Mouse (Mus musculus) Patski (cell line): ENCODE measurements at regions not wholly inside any gene's neighbourhood (a gene's known extent, or its start where the extent isn't known, plus 50 kb on each side); places are given as distances from the start of the nearest gene placed in this dataset.

Experiments
- ATAC-seq: fragments of 100-300 bp; one replicate; pipeline ENCODE4 v1.8.0; 2021
- CTCF ChIA-PET: fragments of 350-600 bp; sonication (Branson Sonifier 250); formaldehyde crosslinking; loops from one replicate; lab custom pipeline; 2022; ENCODE audit warnings: inconsistent platforms; lab: Charles Lee
- POLR2A ChIA-PET: fragments of 350-600 bp; sonication (Branson Sonifier 250); formaldehyde crosslinking; loops from one replicate; lab custom pipeline; 2022; ENCODE audit warnings: antibody characterized with exemption, inconsistent platforms; lab: Charles Lee
- DNase-seq: peaks from one replicate; pipeline ENCODE4 v3.0.0-alpha.2; 2011; ENCODE audit warnings: low read depth, low spot score
- H3K27me3 ChIP-seq: fragments of 371-371 bp; one replicate; pipeline ENCODE4 v1.5.1; 2021
- CTCF ChIP-seq: fragments of 100-300 bp; IDR thresholded peaks from one replicate; pipeline ENCODE4 v1.5.1; 2021
- in situ Hi-C: fragments of 300-500 bp; cut with MboI; formaldehyde crosslinking; loops from 3 replicates; pipeline ENCODE4 v1.11.1; 2018; ENCODE audit warnings: low pct_unique_long_range_greater_than_20kb, mixed read lengths

GRCm38 (mm10) chr1:109161067-109161466, 821.2 kb upstream of the Cdh7 start:
- no peak for TF ChIP-seq CTCF
- no peak for DNase-seq
- in situ Hi-C loops, result no loop called here
- H3K27me3 ChIP-seq, result no peaks in the 10 kb centered on the region
- ChIA-PET CTCF (interaction anchor here (1.2 kb wide), 1 partner anchor 17 kb away, joined by 3 read pairs; no protein-coding TSS in a partner anchor), POLR2A (no interaction called here)
- no peak for ATAC-seq

DNA sequence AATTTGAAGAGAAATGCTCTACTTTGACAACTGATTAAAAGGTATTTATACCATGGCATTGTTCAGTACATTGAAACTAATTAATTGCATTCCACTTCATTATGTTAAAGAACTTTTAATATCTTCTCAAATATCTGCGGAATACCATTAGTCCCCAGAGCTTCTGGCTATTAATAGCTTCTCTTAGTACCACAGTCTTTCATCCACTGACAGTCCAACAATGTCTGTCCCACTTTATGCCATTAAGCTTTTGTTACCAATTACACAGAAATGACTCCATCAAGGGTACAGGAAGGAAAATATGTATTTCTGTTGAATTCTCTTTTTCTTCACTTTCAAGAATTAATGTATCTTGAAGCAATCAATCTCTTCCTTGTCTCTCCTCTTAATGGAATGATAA, 811.4 kb upstream of the Cdh7 start:
- in situ Hi-C loops, result no loop called here
- ChIA-PET POLR2A (no interaction called here), CTCF (no interaction called here)
- no peak for TF ChIP-seq CTCF
- DNase-seq, result no peak
- no peaks in the 10 kb centered on the region for H3K27me3 ChIP-seq
- no peak for ATAC-seq

DNA sequence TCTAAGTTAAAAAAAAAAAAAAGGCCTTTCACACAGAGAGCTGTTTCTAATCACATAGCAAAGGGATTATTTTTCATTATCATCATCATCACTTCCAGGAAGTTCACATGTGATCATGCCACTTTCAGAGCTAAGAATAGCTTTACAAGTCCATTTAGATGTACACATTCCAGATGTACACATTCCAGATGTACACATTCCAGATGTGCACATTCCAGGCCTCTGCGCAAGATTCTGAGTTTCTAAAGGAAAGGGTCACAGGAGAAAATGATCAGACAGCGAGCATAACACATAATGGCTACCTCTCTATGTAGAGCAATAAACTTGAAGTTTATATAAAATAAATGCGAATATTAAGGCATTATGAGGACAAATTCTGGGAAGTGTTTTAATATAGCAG, 795.7 kb upstream of the Cdh7 start:
- no peak for ATAC-seq
- DNase-seq, result no peak
- TF ChIP-seq CTCF, result no peak
- in situ Hi-C loops, result no loop called here
- CTCF ChIA-PET, result no interaction called here
- no peaks in the 10 kb centered on the region for H3K27me3 ChIP-seq
- POLR2A ChIA-PET, result no interaction called here

GRCm38 (mm10) chr1:109220088-109220487, 762.1 kb upstream of the Cdh7 start:
- in situ Hi-C loops, result no loop called here
- POLR2A ChIA-PET, result no interaction called here
- H3K27me3 ChIP-seq, result no peaks in the 10 kb centered on the region
- CTCF ChIA-PET, result no interaction called here
- no peak for DNase-seq
- no peak for ATAC-seq
- no peak for TF ChIP-seq CTCF

DNA sequence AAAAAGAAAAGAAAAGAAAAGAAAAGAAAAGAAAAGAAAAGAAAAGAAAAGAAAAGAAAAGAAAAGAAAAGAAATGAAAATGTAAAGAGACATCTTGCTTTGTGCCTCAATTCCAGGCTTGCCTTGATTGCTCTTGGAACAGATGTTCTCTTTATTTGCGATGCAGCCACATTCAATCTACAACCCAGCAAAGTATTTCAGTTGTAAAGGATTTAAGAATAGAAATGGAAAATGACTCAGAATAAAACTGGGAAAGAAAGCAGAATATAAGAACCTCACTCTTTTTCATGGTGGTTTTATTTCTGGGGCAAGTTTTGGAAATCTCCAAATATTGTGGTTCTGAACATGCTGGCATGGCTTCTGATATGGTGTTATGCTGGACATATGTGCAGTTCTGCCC, 758.7 kb upstream of the Cdh7 start:
- in situ Hi-C loops, result no loop called here
- POLR2A ChIA-PET, result no interaction called here
- TF ChIP-seq CTCF, result no peak
- DNase-seq (no peak), ATAC-seq (no peak)
- CTCF ChIA-PET, result no interaction called here
- no peaks in the 10 kb centered on the region for H3K27me3 ChIP-seq
